Mouse (Mus musculus) intestine, postnatal 0 days (tissue): Measurements from ENCODE around the gene Asb2. TPM values are rescaled to one million over a fixed set of nuclear protein-coding genes. Genes with fewer than 3 reads are reported as not detected.

ENCODE experiments used
- ATAC-seq: fragments of 200-750 bp; cut with Nextera tagmentation; 2 replicates; pipeline ENCODE4 v1.8.0; 2017; ENCODE audit warnings: mild to moderate bottlenecking, moderate TSS enrichment, moderate library complexity
- H3K27ac ChIP-seq: fragments of 300-500 bp; sonication (generic); 2 replicates; pipeline ENCODE4 v1.5.1; 2014; ENCODE audit warnings: mild to moderate bottlenecking, low read depth, low read length, moderate library complexity
- H3K27me3 ChIP-seq: fragments of 300-500 bp; sonication (generic); replicated peaks from 2 replicates; pipeline ENCODE4 v1.6.1; 2014; ENCODE audit warnings: low read length, mixed read lengths; ENCODE audit not compliant: control insufficient read depth, insufficient read depth
- H3K36me3 ChIP-seq: fragments of 300-500 bp; sonication (generic); 2 replicates; pipeline ENCODE4 v1.6.1; 2014; ENCODE audit warnings: mild to moderate bottlenecking, moderate library complexity; ENCODE audit not compliant: control insufficient read depth, insufficient read depth
- H3K4me1 ChIP-seq: fragments of 300-500 bp; sonication (generic); replicated peaks from 2 replicates; pipeline ENCODE4 v1.6.1; 2014; ENCODE audit warnings: antibody characterized with exemption, low read length, mixed read lengths; ENCODE audit not compliant: control insufficient read depth, insufficient read depth
- H3K4me2 ChIP-seq: fragments of 300-500 bp; sonication (generic); replicated peaks from 2 replicates; pipeline ENCODE4 v1.6.1; 2014; ENCODE audit warnings: low read depth, mild to moderate bottlenecking, moderate library complexity
- H3K4me3 ChIP-seq: fragments of 300-500 bp; sonication (generic); 2 replicates; pipeline ENCODE4 v1.5.1; 2014; ENCODE audit warnings: low read depth, low read length
- H3K9ac ChIP-seq: fragments of 300-500 bp; sonication (generic); 2 replicates; pipeline ENCODE4 v1.6.1; 2014; ENCODE audit warnings: mild to moderate bottlenecking, low read depth, low read length
- H3K9me3 ChIP-seq: fragments of 300-500 bp; sonication (generic); 2 replicates; pipeline ENCODE4 v1.6.1; 2016; ENCODE audit warnings: mixed run types; ENCODE audit not compliant: control insufficient read depth
- CTCF ChIP-seq: sonication (generic); IDR thresholded peaks from 2 replicates; pipeline ENCODE4 v1.5.1; 2016; ENCODE audit warnings: low read depth, mild to moderate bottlenecking, control low read depth, antibody characterized with exemption, moderate library complexity
- WGBS: fragments of 180-500 bp; shearing (Covaris S2); extraction: QIAGEN DNeasy Blood & Tissue Kit; methylation state at CpG from one replicate; pipeline ENCODE4 v1.1.7; 2014; 5-methylcytosine and 5-hydroxymethylcytosine counted together
- polyA plus RNA-seq: library from polyadenylated mRNA; unstranded; fragments of >200 nt; fragmentation: Nextera tagmentation; extraction: Ambion mirVana; gene quantifications from 2 replicates; pipeline ENCODE4 v1.2.1, GENCODE M21; 2015

Asb2 gene
- polyA plus RNA-seq, 1 experiment from 2014 or later, result 15.1 TPM

DNA sequence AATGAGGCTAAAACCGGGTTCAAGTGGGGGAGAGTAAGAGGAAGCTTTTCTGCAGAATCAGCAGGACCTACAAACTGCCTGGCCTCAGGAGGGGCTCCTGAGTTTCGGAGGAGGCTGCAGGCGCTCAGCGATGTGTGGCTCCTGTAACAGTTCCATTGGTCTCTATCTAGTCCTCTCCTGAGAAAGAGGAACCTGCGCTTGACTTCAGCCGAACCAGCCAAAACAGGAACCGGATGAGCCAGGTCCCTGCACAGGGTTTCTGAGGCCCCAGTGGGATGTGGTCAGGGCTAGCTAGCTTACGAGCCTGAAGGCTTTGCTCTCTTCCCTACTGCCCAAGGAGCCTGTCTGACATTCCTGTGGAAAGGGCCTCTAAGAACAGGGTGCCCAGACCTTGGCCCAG is 12.3 kb downstream of the Asb2 start:
- no peaks in the 10 kb centered on the region for H3K9me3 ChIP-seq
- 79% methylated on average over 8 of the region's 8 CpGs for WGBS
- H3K4me3 ChIP-seq, result no peak overlapping the region
- no peak overlapping the region for H3K4me2 ChIP-seq
- no peak for ATAC-seq
- no peak overlapping the region for H3K27ac ChIP-seq
- 0 out of 2 replicates have a peak, but pooled peaks cover 3% of the 10 kb centered on the region for H3K27me3 ChIP-seq
- H3K4me1 ChIP-seq, result no peaks in the 10 kb centered on the region
- no peak for TF ChIP-seq CTCF
- H3K36me3 ChIP-seq, result no peaks in the 10 kb centered on the region
- no peak overlapping the region for H3K9ac ChIP-seq

DNA sequence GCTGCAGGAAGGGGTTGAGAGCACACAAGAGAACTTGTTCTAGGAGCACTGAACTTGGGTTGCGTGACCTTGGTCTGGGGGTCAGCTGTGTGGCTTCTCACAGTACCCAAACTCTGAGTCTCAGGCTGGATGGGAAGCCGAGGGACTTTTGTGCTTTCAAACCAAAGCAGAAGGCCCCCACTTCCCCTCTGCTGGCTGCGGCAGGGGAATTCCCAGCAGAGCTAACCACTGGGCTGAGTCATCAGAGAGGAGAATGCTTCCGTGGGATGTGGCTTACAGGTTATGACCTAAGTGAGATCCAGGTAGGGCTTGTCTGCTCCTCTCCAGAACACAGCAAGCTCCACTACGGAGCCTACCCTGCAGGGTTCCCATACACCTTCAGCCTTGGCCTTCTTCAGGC is 14.6 kb downstream of the Asb2 start:
- ATAC-seq, result no peak
- TF ChIP-seq CTCF, result no peak
- H3K9ac ChIP-seq, result no peak overlapping the region
- no peaks in the 10 kb centered on the region for H3K9me3 ChIP-seq
- H3K4me2 ChIP-seq, result no peak overlapping the region
- no peaks in the 10 kb centered on the region; the same call in 1 of the 2 replicates for H3K36me3 ChIP-seq
- H3K4me1 ChIP-seq, result no peaks in the 10 kb centered on the region
- WGBS, result 78% methylated on average over 5 of the region's 5 CpGs
- H3K27me3 ChIP-seq, result no peaks in the 10 kb centered on the region
- H3K4me3 ChIP-seq, result no peak overlapping the region
- H3K27ac ChIP-seq, result no peak overlapping the region

DNA sequence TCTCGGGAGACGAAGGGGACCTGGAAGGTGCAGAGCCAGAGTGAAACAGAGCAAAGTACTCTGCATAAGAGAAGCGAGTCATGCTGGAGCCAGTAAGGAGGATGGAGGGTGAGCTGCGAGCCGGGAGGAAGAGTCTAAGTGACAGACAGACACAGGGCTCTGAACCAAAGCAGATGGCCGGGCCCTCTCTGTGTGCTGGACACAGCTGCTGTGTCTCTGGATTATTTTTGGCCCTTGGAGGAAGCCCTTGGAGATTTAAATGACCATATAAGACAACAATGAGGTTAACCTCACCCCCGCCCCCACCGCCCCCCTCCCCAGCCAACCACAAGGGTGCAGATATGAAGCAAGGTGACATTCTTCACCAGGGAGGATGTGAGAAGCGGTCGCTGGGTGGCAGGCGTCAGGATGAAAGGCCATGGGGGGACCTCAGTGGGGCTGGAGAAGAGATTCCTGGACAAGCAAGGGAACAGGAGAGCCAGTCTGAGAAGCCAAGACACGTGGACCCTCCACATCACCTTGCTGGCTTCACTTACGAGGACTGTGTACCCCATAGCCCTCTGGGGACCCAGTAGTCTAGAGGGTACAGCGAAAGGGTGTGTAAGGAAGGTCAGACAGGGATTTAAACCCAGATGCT is 17.5 kb downstream of the Asb2 start:
- TF ChIP-seq CTCF, result no peak
- no peaks in the 10 kb centered on the region for H3K4me1 ChIP-seq
- no peak overlapping the region for H3K9ac ChIP-seq
- H3K27ac ChIP-seq, result no peak overlapping the region
- no peak for ATAC-seq
- H3K9me3 ChIP-seq, result no peaks in the 10 kb centered on the region
- no peaks in the 10 kb centered on the region for H3K27me3 ChIP-seq
- no peaks in the 10 kb centered on the region; the same call in 1 of the 2 replicates for H3K36me3 ChIP-seq
- H3K4me2 ChIP-seq, result no peak overlapping the region
- H3K4me3 ChIP-seq, result no peak overlapping the region
- WGBS, result 65% methylated on average over 14 of the region's 14 CpGs

DNA sequence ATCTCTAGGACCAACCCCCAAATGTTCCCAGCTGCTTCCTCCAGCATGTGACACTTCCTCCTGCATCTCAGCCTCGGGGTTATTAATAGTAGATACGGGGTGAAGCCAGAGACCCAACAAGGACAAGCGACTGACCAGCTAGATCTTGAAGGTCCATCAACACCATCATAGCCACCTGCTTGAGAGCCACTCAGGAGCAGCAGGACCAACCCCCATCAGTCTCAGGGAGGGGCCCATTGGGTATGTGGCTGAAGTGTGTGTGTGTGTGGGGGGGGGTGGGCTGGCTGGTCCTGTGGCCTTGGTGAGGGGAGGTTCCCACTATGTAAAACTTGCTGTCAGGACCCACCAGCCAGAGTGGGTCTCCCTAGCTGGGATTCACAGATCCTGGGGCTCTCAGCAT is 19.0 kb downstream of the Asb2 start:
- no peak overlapping the region for H3K4me3 ChIP-seq
- 71% methylated on average over 3 of the region's 3 CpGs for WGBS
- no peak overlapping the region for H3K27ac ChIP-seq
- H3K4me2 ChIP-seq, result no peak overlapping the region
- no peak overlapping the region for H3K9ac ChIP-seq
- no peaks in the 10 kb centered on the region for H3K4me1 ChIP-seq
- ATAC-seq, result no peak
- no peaks in the 10 kb centered on the region for H3K9me3 ChIP-seq
- no peaks in the 10 kb centered on the region; the same call in 1 of the 2 replicates for H3K36me3 ChIP-seq
- no peaks in the 10 kb centered on the region for H3K27me3 ChIP-seq
- TF ChIP-seq CTCF, result no peak

DNA sequence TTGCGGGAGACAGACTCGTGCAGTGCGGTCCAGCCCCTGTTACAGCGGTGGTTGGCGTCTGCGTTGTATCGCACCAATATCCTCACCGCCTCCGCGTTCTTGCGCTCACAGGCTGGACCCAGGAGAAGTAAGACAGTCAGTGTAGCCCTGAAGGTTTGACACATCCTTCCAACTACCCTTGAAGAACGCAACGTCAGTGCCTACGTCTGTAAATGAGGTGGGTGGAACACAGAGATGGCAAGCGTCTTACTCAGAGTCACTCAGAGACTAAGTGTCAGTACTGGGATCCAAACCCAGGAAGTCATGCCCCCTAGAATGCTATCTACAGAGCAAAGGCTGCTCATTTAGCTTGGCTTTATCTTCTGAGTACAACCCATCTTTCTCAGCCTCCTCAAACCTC is 22.4 kb downstream of the Asb2 start:
- H3K27me3 ChIP-seq, result no peaks in the 10 kb centered on the region
- no peak for TF ChIP-seq CTCF
- H3K4me3 ChIP-seq, result no peak overlapping the region
- WGBS, result 92% methylated on average over 15 of the region's 15 CpGs
- no peak overlapping the region for H3K9ac ChIP-seq
- no peak for ATAC-seq
- no peak overlapping the region for H3K4me2 ChIP-seq
- no peaks in the 10 kb centered on the region for H3K9me3 ChIP-seq
- H3K27ac ChIP-seq, result no peak overlapping the region
- H3K36me3 ChIP-seq, result no peaks in the 10 kb centered on the region; the same call in 1 of the 2 replicates
- H3K4me1 ChIP-seq, result no peaks in the 10 kb centered on the region

DNA sequence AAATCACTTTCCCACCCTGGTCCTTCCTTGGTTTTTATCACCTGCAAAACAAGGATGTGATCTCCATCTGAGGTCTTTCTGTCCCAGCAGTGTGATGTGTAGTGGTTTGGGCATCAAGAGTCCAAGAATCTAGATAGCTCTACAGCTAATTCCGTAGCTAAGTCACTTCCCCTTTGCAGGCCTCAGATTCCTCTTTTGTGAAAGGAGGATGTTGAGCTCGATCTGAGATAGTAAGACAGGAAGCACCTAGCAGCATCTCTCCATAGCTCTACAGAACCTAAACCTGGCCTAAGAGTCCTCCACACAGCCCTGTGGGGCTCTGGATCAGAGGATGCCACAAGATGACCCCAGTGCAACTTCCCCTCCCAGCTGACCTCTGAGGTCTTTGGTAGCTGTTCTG is 22.9 kb downstream of the Asb2 start:
- no peak for TF ChIP-seq CTCF
- no peak overlapping the region for H3K27ac ChIP-seq
- no peaks in the 10 kb centered on the region for H3K9me3 ChIP-seq
- no peak overlapping the region for H3K9ac ChIP-seq
- no peaks in the 10 kb centered on the region; the same call in 1 of the 2 replicates for H3K36me3 ChIP-seq
- ATAC-seq, result no peak
- no peaks in the 10 kb centered on the region for H3K27me3 ChIP-seq
- no peak overlapping the region for H3K4me3 ChIP-seq
- H3K4me1 ChIP-seq, result no peaks in the 10 kb centered on the region
- no peak overlapping the region for H3K4me2 ChIP-seq
- 71% methylated on average over 2 of the region's 2 CpGs for WGBS

DNA sequence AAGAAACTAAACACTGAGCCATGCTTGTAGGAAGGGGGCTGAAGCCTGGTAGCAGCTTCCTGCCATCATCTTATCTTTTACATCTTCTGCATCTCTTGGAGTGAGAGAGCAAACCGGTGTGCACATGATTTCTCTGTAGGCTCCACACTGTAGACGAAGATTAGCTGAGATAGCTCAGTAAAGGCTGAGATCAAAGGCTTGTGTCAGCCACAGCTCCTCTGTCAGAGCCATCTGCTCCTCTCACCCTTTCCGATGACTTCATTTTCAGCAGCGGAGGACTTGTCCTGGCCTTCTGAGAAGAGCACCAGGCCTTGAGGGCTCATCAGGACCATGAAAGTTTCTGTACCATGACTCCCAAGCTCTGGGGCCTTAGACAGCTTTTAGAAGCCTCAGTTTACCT is 24.3 kb downstream of the Asb2 start:
- Histone ChIP-seq H3K27ac (no peak overlapping the region), H3K4me2 (no peak overlapping the region), H3K9me3 (no peaks in the 10 kb centered on the region), H3K4me1 (no peaks in the 10 kb centered on the region), H3K27me3 (no peaks in the 10 kb centered on the region), H3K36me3 (no peaks in the 10 kb centered on the region), H3K9ac (no peak overlapping the region), H3K4me3 (no peak overlapping the region)
- WGBS, result 62% methylated on average over 4 of the region's 4 CpGs
- ATAC-seq, result no peak
- no peak for TF ChIP-seq CTCF
